Mouse (Mus musculus): ENCODE data around the gene Ifit3.
"Not testable (repeated sequence)": the region's sequence is repeated elsewhere in the genome, so short reads cannot be mapped to it uniquely, and the experiment has no call there.

Gene Ifit3

GRCm38 (mm10) chr19:34583126-34583766 lies at the start of gene Ifit3:
Ifit3 (plus strand) TSS chr19:34583531.
- DNase-seq (ENCODE audit: low spot score): not testable (repeated sequence)

GRCm38 (mm10) chr19:34539422-34539821 lies 43.9 kb upstream of the Ifit3 start:
- DNase-seq (ENCODE audit: low spot score): no peak

- no peak for DNase-seq (ENCODE audit: low spot score)
Measured at GRCm38 (mm10) chr19:34546211-34546610, 37.1 kb upstream of the Ifit3 start.

- peak; percentile 24 for DNase-seq (ENCODE audit: low spot score)
Measured at GRCm38 (mm10) chr19:34547976-34548375, 35.4 kb upstream of the Ifit3 start.

GRCm38 (mm10) chr19:34550205-34550533 lies 33.2 kb upstream of the Ifit3 start:
- no peak for DNase-seq (ENCODE audit: low spot score)

- DNase-seq (ENCODE audit: low spot score): peak; percentile 39
Measured at GRCm38 (mm10) chr19:34550534-34551223, 32.7 kb upstream of the Ifit3 start, which contains the start of gene Ifit2. Ifit2 (plus strand) TSS chr19:34550694.

GRCm38 (mm10) chr19:34551981-34552380 lies 31.4 kb upstream of the Ifit3 start:
- DNase-seq (ENCODE audit: low spot score): no peak

- DNase-seq (ENCODE audit: low spot score): no peak
Measured at GRCm38 (mm10) chr19:34553021-34553420, 30.3 kb upstream of the Ifit3 start.

GRCm38 (mm10) chr19:34553522-34553921 lies 29.8 kb upstream of the Ifit3 start:
- no peak for DNase-seq (ENCODE audit: low spot score)

GRCm38 (mm10) chr19:34554061-34554460 lies 29.3 kb upstream of the Ifit3 start:
- no peak for DNase-seq (ENCODE audit: low spot score)

- no peak for DNase-seq (ENCODE audit: low spot score)
Measured at GRCm38 (mm10) chr19:34556621-34557020, 26.7 kb upstream of the Ifit3 start.

GRCm38 (mm10) chr19:34562556-34562955 lies 20.8 kb upstream of the Ifit3 start:
- no peak for DNase-seq (ENCODE audit: low spot score)

- DNase-seq (ENCODE audit: low spot score): no peak
Measured at GRCm38 (mm10) chr19:34566178-34566784, 17.1 kb upstream of the Ifit3 start.

GRCm38 (mm10) chr19:34568988-34569895 lies 14.1 kb upstream of the Ifit3 start:
- DNase-seq (ENCODE audit: low spot score): no peak

- no peak for DNase-seq (ENCODE audit: low spot score)
Measured at GRCm38 (mm10) chr19:34569896-34570476, 13.3 kb upstream of the Ifit3 start.

GRCm38 (mm10) chr19:34571080-34571479 lies 12.3 kb upstream of the Ifit3 start:
- DNase-seq (ENCODE audit: low spot score): no peak

- DNase-seq (ENCODE audit: low spot score): no peak
Measured at GRCm38 (mm10) chr19:34573650-34574049, 9.7 kb upstream of the Ifit3 start.

- DNase-seq (ENCODE audit: low spot score): no peak
Measured at GRCm38 (mm10) chr19:34577121-34577520, 6.2 kb upstream of the Ifit3 start.

- not testable (repeated sequence) for DNase-seq (ENCODE audit: low spot score)
Measured at GRCm38 (mm10) chr19:34582696-34583095, 635 bp upstream of the Ifit3 start.

- not testable (repeated sequence) for DNase-seq (ENCODE audit: low spot score)
Measured at GRCm38 (mm10) chr19:34585740-34586458, 2.6 kb downstream of the Ifit3 start.

Data from testis, postnatal 14 days (tissue).